Mouse (Mus musculus) frontal cortex, postnatal 10 days (tissue): ENCODE data around the gene Hoxc6.

Experiments
- DNase-seq, 2 experiments: peaks; one replicate each; pipeline ENCODE4 v3.0.0; 2022; ENCODE audit warnings: low spot score in 2 of 2, mixed read lengths in 1 of 2

Hoxc6 gene

DNA sequence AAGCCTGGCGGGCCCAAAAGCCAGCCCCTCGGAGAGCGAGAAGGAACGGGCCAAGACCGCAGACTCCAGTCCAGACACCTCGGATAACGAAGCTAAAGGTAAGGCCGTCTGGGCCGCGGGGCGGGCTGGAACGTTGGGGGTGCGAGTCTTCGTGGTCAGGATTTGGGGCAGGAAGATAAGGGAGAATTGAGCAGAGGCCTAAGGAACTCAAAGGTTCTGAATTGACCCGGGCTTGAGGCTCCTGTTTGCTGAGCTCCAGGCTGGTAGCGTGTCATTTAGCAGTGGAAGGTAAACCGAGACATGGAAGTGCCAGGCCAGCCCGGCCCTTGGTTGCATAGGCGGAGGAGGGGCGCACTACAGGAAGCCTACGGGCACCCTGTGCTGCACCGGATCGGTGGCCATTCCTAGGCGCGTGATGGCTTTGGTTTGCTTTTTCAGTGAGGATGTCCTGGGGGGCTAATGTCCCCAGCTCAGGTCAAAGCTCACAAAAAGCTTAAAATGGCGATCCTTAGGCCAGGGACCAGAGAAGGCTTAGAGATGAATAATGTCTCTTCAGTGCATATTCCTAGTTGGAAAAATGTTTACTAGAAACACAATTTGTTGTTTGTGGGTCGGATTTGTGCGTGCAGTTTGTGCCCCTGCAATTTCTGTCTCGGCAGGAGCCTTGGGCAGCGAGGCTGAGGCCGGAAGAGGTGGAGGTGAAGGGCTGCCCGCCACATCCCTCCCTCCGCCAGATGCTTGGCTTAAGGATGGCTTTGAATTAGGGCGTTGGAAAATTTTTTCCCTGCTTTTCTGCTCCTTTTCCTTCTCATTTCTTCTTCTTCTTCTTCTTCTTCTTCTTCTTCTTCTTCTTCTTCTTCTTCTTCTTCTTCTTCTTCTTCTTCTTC is 30.3 kb upstream of the Hoxc6 start:
- no peak for DNase-seq

- no peak for DNase-seq
These were observed 28.8 kb upstream of the Hoxc6 start for GRCm38 (mm10) chr15:102969296-102969695.

DNA sequence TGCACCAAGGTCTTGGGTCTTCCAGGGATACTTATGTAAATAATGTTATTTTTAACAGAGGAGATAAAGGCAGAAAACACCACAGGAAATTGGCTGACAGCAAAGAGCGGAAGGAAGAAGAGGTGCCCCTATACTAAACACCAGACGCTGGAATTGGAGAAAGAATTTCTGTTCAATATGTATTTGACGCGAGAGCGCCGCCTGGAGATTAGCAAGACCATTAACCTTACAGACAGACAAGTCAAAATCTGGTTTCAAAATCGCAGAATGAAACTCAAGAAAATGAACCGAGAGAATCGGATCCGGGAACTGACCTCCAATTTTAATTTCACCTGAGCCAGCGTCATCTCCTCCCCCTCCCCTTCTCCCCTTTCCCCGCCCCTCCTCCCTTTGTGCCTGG is 27.3 kb upstream of the Hoxc6 start:
- no peak for DNase-seq

DNA sequence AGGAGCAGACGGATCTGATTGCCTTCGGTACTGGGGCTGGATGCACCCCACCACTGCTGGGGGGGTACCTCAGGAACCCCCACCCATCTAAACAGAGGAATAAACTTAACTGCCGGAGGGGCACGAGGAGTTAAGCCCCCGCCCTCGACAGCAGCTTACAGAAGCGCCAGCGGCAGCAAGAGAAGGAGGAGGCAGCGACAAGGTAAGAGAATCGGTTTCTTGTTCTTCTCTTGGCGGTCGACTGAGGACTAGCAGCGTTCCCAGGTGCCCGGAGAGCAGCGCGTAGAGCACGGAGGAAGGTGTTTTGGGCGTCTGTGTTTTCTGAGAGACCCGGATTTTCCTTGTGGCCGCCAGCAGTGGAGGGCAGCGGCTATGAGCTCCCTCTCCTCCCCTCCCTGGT is 25.8 kb upstream of the Hoxc6 start:
- no peak for DNase-seq

DNA sequence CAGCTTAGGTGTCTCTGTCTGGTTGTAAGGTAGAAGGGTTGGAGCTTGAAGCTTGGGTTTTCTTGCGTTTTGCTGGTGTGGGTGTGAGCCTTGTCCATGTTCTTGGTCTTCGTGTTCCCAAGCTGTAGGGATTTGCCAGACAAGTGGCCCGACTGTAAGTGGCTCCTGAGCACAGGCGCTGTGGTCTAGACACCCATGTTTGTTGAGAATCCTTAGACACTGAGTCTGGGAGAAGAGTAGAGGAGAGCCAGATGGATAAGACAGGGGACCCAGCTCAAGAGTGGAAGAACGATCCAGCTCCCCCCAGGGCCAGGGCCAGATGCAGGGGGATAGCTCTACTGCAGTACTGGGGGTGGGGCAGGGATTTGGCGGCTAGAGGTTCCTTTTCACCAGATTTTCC is 25.3 kb upstream of the Hoxc6 start:
- DNase-seq, result no peak

DNA sequence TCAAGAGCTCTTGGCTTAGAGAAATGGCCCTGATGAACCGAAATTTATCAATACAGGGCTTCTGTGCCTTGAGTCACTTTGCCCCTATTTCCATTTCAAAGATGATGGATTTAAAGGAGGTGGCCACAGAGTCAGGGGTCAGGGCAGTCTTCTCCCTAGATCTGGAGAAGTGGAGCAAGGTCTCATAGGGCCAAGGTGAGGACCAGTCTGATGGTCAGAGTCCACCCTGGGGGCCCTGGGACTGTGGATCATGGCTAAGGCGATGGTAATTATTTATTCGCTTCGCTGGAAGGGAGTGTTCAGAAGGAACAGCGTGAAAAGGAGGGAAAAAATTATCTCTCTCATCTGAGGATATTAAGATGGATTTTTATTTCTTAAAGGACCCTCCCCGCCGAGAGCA is 23.0 kb upstream of the Hoxc6 start:
- DNase-seq, result no peak

GRCm38 (mm10) chr15:102975688-102976111 is 22.4 kb upstream of the Hoxc6 start:
- no peak for DNase-seq

DNA sequence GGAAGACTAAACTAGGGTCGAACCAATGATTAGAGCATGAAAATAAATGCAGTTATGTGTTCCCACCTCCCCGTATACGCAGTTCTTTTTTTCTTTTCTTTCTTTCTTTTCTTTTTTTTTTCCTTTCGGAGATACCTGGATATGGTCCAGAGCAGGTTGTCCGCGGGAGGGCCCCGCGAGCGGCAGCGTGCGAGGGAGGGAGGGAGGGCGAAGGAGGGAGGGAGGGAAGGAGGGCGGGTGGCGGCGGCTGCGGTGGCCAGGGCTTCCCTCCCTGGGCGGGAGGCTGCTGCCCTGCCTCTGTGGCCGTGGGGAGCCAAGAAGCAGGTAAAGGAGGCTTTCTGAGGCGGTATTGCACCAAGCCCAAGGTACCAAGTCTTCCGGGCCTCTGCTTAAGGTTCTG is 21.9 kb upstream of the Hoxc6 start, which contains the start of gene Hoxc9:
Gene Hoxc9 (plus strand): TSS at position 269 of the 400 bp plus-strand sequence.
- DNase-seq, result no peak

DNA sequence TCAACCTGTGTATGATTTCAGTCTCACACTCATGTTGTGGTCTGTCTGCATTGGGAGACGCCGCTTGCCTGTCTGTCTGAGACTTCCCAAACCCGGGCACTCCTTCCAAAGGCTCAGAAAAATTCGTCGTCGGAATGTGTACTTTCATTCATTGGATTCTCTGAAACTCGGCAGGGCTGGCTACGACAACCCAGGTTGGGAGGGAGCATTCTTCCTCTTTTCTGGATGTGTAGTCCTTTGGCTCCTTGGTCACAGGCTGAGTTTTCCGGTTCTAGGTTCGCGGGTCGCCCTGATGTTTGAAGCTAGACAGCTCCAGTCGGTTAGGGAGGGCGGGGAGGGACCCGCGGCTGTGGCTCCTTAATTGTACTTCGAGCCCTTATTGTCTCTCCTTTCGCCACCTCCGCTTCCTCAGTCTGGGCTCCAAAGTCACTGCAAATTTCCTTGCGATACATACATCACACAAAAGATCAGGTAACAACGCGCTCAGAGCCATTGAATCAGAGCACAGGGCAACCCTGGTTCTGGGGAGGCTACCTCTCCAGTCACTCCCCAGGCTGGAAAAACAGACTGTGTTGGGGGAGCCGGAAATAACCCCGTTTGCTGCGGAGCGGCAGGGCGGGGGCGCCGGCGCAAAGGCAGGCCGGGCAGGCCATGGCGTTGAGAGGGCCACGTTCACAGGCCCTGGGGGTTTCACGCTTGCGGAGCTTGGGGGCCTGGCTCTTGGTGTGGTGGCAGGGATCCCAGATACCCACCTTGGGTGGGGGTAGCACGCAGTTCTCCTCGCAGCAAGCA is 21.2 kb upstream of the Hoxc6 start:
- no peak for DNase-seq

GRCm38 (mm10) chr15:102977423-102977974 is 20.6 kb upstream of the Hoxc6 start:
- DNase-seq, result no peak

DNA sequence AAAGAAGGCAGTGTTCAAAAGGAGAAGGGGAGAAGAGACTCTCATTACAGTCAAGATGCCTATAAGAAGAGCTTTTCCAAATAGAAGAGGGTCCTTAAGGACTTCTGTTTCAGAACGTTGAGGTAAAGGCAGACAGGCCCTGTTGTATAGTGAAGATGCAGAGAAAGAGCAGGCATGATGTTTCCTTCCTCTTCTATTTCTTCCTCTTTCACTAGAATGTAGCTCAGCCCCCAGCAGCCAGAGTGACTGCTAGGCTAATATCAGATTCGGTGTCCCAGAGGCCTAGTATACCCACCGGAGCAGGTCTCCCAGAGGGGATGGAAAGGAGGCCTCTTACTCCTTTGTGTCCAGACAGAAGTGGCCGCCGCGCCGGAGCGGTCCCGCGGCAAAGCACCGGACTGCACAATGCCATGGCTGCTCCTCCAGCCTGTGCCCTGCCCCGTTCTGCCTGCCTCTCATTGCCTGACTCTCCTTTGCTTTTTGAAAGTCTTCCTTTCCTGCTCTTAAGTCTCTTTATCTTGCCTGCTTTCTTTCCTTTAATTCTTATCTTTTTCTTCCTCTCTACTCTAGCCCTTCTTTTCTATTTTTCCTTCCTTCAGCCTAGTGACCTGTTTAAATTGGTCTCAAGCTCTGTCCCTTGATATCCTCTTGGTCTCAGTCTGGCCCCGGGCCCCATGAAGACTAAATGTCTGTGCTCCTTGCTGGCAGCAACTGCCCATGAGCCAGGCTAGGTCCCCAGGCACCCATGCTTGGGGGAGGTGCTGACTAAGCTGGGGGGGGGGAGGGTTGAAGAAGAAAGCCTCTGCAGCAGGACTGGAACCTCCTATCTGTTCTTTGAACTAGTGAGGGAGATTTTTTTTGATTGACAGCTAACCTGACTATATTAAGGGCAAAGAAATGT is 19.2 kb upstream of the Hoxc6 start:
- no peak for DNase-seq

- no peak for DNase-seq
These were observed 18.1 kb upstream of the Hoxc6 start for GRCm38 (mm10) chr15:102979936-102980335.

DNA sequence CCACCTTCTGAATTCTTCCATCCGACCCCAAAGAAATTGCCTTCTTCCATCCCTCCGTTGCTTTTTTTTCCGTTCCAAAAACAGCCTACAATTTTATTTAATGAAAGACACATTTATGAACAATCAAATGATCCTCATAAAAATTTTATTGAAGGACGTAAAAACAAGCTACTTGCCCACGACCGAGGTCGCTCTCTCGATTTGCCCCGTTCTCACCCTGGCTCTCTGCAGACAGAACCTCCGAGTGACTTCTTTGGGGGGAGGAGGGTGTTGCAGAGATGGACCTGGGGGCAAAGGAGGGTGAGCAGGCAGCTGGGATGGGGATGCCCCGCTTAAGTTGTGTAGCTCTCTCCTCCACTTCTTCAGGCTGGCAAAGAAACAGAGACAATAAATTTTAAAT is 17.7 kb upstream of the Hoxc6 start:
- DNase-seq, result no peak

- DNase-seq, result no peak
These were observed 17.1 kb upstream of the Hoxc6 start for GRCm38 (mm10) chr15:102980912-102981311.

DNA sequence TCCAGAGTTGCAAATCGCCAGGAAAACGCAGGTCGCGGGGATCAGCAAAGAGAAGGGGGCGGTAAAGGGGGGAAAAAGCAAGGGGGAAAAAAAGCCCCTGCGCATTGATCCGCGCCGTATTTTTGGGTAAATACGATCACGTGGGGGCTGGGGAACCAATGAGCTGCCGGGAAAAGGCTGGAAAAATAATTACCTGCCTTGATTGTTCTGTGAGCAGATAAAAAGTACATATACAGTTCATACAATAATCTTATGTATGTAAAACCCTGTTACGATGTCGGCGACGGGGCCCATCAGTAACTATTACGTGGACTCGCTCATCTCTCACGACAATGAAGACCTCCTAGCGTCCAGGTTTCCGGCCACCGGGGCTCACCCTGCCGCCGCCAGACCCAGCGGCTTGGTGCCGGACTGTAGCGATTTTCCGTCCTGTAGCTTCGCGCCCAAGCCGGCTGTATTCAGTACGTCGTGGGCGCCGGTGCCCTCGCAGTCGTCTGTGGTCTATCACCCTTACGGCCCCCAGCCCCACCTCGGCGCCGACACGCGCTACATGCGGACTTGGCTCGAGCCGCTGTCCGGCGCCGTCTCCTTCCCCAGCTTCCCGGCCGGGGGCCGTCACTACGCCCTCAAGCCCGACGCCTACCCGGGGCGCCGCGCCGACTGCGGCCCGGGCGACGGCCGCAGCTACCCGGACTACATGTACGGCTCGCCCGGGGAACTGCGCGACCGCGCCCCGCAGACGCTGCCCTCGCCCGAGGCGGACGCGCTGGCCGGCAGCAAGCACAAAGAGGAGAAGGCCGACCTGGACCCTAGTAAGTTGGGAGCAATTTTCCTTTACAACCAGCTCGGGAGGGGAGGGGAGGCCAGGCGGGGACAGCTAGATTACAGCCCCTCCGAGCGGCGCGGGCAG is 16.4 kb upstream of the Hoxc6 start:
- no peak for DNase-seq

DNA sequence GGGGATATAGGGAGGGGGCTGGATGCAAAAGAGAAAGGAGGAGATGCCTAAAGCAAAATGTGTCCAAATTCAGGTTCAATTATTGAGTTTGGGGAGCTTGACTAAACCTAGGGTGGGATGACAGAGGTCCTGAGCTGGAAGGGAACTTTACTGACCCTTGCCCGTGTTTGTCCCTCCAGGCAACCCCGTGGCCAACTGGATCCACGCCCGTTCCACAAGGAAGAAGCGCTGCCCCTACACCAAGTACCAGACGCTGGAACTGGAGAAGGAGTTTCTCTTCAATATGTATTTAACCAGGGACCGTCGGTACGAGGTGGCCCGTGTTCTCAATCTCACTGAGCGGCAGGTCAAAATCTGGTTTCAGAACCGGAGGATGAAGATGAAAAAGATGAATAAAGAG is 14.3 kb upstream of the Hoxc6 start:
- DNase-seq, result no peak

DNA sequence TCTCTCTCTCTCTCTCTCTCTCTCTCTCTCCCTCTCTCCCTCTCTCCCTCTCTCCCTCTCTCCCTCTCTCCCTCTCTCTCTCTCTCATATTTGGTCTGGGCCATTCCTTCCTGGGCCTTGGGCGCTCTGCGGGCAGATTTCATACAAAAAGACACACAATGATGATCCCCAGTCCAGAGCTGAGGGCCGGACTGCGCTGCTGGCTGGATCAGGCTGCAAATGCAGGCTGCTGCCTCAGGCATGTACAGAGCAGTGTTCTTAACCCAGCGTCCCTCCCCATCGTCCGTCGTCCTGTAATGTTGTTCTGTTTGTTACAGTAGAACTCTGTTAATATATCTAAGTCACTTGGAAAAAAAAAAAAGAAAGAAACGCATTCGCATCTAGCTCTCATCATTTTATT is 13.5 kb upstream of the Hoxc6 start:
- no peak for DNase-seq

DNA sequence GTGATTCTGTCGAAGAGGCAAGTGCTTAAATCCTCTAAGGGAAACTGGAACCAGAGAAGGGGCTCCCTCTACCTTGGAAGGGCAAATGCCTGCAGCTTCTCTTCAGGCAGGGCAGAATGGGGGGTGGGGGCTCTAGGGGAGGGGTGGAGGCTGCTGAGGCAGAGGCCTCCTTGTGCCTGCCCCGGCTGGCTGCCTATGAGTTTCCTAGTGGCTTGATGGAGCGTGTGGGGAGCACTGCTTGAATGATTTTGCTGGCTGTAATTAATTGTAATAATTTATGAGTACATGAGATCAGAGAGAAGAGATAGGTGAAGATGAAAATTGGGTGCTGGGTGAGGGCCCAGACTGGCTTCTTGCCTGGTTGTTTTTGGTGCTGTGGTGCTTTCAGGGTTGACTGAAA is 13.1 kb upstream of the Hoxc6 start:
- DNase-seq, result no peak

DNA sequence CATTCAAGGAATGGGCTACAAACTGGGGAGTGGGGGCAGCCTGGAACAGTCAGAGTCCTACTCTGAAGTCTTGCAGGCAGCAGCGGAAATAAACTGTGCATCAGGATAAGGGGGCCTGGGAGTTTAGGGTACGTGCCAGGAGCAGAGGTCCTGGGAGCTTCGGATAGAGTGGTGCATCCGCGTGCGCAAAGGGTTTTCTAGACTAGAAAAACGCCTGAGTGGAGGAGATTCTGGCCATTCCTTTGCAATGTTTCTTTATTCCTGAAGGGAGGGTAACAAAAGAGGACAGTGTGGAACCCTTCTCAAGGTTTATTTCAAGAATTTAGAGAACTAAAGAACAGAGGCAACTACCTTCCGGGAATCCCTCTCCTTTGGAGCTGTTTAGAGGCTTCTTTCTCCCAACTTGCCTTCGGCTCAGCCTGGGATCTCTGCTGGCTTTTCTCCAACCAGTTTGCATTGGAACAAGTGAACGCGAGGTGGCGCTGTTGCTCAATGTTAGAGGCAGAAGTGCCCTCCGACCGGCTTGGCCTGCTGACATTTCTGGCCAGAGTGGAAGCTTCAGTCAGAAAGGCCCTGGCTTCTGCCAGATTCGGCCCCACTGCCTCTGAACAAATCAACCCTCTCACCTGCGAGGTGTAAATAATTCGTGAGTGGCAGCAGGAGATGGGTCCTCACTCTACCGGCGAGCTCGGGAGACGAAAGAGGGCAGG is 10.8 kb upstream of the Hoxc6 start:
- peak; percentile 44 to 83 for DNase-seq

- no peak for DNase-seq
These were observed 10.0 kb upstream of the Hoxc6 start for GRCm38 (mm10) chr15:102988078-102988477.
